Mouse (Mus musculus) adrenal gland, adult 2 months (tissue): Measurements from ENCODE around the gene Mypn. TPM values are rescaled to one million over a fixed set of nuclear protein-coding genes. Genes with fewer than 3 reads are reported as not detected.

ENCODE experiments used
- DNase-seq: peaks from one replicate; pipeline ENCODE4 v3.0.0; 2021
- long read RNA-seq: library from polyadenylated mRNA; stranded (forward); transcript quantifications from one replicate; pipeline ENCODE4 v2.0.0, GENCODE M21; 2021
- polyA plus RNA-seq: library from polyadenylated mRNA; depleted of rRNA; stranded (reverse); fragments of >200 nt; gene quantifications from 2 replicates; pipeline ENCODE4 v1.2.3, GENCODE M21; 2012; rRNA removed
- total RNA-seq, 2 experiments: library from RNA; stranded (reverse); gene quantifications; 2 replicates each; pipeline ENCODE4 v1.2.3; 2021

The Mypn gene
- total RNA-seq (1 to 10 TPM in 1 of 2 experiments, under 1 TPM in 1; 0.31 to 1.1 TPM), polyA plus RNA-seq (0.02 and 0.07 TPM in 2 replicates)
- long read RNA-seq, partial matches to known transcripts, result 0 of 1 reads
- long read RNA-seq, other reads (novel, unspliced or antisense), result 1 of 1 reads

DNA sequence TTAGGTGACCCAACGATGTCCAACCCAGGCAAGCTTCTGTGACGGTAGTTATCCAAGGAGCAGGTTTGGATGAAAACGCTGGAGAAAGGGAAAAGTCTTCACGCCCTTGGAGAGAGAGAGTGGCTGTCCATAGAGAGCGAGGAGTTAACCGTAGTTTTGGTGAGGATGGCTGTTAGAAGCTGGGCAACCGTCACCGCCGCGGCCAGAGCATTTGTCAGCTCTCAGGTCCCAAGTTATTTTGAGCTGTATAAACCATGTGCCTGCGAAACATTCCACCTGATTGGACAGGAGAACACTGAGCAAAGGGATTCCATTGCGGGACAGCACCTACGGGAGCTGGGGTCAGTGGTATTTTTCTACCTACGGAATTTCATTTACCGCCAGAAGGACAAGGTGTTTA is at the start of gene Mypn:
Gene Mypn (minus strand): TSS at position 225 of the 400 bp plus-strand sequence.
- DNase-seq, result no peak

DNA sequence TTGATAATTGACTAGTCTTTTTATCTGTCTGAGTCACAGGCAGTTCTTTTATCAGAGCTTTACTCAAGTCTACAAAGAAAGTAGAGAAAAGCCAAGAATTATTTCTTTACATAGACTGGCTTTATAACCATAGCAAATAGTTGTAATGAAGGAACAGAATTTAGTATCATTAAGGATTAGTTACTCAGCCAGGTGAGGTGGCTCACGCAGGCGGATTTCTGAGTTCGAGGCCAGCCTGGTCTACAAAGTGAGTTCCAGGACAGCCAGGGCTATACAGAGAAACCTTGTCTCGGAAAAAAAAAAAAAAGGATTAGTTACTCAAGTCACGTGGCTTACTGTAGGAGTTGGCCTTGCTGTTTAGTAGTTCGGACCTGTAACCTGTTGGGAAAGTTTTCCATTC is 44.7 kb upstream of the Mypn start:
- no peak for DNase-seq

DNA sequence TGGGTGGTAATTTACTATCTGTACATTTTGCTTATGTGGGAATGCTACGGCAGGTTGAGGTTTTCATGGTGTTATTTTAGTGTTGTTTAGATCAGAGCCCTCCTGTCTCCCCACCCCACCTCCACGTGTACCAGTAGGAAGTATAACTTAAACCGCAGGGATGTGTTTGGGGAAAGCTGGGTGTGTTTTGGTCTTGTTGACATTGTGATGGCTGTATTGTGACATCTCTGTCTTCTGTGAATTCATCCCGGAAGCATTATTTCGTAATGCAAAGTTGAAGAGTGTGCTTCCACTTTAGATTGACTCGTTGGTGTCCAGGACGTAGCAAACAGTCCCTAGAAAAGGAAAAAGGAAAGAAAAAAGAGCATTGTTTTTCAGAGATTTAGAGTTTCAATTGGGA is 43.7 kb upstream of the Mypn start:
- no peak for DNase-seq

DNA sequence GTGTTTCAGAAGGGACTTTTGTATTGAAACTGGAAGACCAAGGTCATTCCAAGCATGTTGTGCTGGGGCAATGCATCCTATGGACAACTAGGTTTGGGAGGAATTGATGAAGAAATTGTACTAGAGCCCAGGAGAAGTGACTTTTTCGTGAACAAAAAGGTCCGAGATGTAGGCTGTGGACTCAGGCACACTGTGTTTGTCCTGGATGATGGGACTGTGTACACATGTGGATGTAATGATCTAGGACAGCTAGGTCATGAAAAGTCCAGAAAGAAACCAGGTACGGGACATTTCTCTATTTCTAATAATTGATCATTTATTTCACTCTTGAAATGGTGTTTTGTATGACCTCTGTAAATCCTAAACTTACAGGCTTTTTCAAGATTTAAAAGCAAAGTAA is 42.1 kb upstream of the Mypn start:
- no peak for DNase-seq

DNA sequence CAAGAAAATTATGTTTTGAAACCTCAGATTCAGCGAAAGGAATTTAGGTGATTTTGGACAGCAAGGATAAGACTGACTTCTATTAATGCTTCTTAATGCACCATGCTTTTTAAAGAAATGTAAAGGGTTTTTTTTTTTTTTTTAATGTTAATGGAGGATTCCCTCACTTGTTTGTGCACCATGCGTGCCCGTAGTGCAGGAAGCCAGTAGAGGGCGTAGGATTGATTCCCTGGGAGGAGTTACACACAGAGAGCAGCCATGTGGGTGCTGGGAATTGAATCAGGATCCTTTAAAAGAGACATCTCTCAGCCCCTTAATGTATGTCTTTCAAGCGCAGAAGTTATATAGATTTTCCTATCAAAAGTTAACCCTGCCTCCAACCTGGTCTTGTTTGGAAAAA is 41.0 kb upstream of the Mypn start:
- peak; percentile 41 for DNase-seq

DNA sequence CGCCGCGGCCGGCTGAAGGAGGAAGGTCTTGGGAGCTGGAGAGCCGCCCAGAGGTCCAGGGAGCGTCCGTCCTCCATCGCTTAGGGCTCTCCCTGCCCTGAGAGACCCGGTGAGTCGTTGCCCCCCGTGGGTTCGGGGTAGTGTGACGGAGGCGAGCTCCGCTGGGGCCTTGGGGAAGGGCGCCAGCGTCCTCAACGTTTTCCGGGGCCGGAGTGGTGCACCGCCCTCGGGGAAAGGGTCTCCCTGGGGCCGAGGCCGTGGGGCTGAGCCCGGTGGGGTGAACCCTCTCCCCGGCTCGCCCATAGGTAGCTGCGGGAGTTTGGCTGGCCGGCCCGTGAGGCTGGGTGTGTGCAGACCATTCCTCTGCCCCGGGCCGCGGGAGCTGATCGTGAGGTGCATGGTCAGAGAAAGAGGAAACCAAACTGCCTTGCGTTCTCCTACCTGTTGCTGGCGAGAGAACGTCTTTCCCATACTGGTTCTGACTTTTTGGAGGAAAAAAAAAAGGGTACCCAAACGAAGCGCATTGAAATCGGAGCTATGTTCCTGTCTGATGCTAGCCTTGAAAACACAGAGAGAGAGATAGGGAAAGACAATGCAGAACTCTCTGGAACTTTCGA is 40.4 kb upstream of the Mypn start:
- no peak for DNase-seq

DNA sequence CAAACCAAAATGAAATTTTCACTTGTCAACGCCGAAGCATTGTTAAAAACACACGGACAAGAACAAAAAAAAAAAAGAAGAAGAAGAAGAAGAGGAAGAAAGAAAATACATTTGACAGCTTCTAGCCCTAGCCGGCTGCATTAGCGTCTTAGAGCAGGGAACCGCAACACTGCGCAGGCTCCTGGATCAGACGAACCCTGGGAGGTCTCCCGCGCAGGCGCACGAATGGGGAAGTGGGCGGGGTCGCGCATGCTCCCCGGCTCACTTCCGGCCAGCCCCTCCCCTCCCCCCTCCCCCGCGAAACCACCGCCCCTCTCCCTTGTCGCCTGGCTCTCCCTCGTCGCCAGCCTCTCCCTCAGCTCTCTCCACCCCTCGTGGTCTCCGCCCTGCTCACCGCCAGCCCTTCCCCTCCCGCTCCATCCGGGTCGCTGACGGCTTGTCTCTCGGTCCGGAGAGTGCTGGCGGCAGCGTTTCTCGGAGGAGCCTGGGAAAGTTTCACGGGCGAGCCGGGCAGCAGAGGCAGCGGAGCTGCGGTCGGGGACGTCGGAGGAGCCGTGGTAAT is 39.8 kb upstream of the Mypn start, which contains the start of gene Herc4:
Gene Herc4 (plus strand): TSS at position 318 of the 562 bp plus-strand sequence.
- DNase-seq, result peak; percentile 98

DNA sequence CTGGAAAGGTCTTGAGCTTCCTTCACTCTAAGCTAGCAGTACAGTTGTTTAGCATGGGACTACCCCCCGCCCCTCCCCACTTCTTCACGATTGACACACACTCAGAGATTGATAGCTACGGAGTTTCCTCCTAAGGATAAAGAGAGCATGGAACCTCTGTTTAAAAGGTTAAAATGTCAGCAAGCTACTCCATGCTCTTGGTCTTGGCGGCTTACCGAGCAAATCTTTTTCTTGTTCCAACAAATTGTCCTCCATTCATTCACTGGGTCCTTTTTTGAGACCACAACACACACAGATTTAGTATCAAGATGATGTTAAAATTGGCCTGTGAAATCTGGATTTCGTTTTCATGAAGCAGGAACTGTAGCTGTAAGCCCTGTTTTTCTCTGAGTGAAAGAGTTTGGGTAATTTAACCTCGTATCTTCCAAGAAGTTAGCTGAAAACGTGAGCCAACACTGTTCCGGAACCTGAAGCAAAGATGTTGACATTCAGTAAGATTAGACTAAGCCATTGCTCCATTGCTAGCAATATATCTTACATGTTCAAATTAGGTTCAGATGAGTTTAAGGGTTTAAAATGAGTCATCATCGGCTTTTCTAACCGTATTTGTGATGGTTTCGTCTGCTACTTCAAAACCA is 39.2 kb upstream of the Mypn start:
- no peak for DNase-seq

DNA sequence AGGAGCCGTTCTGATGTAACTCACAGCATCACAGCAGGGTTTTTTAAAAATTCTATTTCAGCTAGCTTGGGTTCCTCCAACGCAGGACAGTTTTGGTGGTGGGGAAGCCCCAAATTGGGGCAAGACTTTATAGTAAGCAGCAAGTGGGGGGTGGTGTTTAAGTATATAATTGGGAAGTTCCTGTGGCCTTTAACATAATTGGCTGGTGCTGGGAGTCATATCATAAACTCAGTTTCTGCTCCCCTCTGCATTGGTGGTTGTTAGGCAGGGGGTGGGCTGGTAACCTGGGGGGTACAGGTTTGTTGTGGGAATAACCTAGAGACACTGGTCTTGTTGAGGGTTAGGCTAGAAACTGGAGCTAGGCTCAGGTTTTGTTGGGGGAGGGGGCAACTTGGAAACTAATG is 37.1 kb upstream of the Mypn start:
- no peak for DNase-seq

DNA sequence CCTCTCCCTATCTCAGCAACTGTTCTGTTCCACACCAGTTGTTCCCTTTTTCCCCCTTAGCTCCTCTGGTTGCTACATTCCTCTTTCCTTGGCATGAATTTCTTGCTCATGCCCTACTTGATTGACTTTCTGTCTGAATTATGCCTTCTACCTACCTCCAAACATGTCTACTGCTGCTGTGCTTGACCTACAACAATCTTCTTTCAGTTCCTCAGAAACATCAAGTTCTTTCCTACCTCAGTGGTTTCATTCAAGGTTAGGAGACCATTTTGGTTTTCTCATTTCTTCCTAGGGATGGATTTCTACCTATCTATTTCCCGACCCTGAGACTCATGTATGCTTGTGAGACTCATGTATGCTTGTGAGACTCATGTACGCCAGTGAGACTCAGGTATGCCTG is 36.1 kb upstream of the Mypn start:
- DNase-seq, result no peak

DNA sequence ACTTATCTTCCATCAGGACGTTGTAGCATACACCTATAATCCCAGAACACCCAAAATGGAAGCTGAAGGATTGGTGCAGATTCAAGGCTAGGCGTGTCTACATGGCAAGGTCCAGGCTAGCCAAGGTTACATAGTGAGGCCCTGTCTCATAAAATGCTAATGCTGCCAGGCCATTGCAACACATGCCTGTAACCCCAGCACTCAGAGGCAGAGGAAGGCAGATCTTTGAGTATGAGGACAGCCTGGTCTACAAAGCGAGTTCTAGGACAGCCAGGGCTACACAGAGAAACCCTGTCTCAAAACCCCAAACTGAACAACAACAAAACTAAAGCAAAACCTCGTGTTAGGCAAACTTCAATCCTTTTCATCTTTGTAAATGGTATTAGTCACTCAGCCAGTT is 34.3 kb upstream of the Mypn start:
- DNase-seq, result peak; percentile 80

DNA sequence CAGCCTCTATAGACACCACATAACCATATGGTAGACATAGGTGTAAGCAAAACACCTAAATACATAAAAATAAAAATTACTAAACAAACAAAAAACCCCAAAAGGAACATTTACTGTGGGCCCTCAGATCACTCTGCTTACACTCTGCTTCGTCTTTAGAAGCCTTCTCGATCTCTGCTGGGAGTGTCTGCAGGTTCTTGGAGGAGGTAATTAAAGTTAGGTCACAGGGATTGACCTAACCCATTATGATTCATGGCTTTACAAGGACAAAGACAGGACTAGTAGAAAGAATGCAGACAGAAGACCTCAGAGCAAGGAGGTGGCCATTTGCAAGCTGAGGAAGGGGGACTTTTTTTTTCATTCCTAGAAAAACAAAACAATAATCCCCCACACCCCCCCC is 33.5 kb upstream of the Mypn start:
- DNase-seq, result no peak

DNA sequence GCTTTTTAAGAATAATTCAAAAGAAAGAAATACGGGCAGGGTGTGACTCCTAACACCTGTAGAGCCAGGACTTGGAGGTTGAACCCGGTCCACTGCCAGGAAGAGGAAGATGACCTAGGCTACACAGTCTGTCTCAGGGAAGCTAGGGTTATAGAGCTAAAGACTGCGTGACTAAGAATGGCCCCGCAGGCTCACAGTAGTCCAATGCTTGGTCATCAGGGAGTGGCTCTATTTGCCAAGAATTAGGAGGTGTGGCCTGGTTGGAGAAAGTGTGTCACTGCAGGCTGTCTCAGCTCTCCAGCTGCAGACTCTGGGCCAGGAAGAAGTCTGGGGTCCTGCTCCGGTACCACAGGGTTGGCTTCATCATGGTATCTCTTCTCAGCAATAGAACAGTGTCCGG is 32.9 kb upstream of the Mypn start:
- DNase-seq, result peak; percentile 60

DNA sequence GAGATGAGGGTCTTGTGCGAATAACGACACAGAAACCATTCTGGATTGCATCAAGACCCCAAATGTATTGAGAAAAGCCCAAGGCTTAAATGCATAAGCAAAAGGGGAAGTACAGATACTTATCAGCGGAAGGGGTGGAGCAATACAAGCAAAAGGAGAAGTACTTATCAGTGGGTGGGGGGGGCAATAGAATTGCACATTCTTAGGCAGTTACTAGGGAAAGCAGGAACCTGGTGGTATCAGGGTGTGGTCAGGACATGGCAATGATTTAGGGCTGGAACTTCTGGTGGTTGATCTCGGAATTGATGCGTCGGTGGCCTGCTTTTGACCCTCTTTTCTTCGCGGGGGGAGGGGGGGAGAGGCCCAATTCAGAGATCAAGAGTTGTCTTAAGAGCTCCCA is 32.1 kb upstream of the Mypn start:
- no peak for DNase-seq

DNA sequence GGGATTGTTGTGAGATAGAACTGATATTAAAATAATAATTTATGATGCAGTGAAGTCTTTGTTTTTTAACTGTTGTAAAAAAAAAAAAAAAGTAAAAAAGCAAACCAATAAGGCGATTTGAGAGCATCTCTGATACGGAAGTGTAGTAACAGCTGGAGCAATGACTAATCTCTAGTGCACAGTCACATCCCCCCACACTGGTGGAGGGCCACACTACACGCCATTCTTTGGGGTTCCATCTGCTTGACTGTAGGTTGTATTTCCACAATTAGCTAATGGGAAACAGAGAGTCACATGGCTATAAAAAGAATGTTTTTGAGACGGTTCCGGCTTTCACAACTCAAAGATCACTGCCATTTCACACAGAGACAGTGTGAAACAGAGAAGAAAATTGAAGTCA is 30.4 kb upstream of the Mypn start:
- DNase-seq, result no peak

DNA sequence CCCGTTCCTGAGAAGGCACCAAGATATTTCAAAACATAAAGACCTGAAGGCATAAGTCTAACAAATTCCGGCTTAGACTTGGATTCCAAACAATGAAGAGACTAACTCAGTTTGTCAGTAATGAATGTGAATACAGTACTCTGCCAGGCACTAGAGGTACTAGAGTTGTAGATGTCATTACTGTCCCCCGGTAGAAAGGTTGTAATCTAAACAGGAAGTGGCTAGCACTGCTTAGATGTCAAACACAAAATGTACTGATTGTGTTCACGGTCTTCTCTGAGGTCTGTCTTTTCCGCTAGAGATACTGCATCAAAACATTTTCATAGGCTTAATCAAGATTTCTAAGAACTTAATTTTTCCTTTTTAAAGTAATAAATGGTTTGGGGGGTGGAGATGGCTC is 27.9 kb upstream of the Mypn start:
- DNase-seq, result no peak

DNA sequence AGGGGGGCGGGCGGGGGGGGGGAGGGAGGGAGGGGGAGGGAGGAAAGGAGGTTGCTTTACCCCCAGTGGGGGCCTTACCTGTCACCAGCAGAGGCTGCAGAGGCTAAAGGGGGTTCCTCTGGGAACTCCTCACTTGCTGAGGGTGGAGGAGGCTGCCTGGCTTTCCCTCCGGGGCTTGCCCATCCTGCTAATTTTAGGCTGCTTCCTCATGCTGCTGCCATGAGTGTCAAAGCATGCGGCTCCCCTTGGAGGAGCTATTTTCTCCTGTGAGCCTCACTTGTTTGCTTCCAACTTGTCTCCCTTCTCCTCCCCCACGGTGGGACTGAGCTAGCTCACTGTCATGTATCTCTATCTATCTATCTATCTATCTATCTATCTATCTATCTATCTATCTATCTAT is 27.1 kb upstream of the Mypn start:
- DNase-seq, result no peak

DNA sequence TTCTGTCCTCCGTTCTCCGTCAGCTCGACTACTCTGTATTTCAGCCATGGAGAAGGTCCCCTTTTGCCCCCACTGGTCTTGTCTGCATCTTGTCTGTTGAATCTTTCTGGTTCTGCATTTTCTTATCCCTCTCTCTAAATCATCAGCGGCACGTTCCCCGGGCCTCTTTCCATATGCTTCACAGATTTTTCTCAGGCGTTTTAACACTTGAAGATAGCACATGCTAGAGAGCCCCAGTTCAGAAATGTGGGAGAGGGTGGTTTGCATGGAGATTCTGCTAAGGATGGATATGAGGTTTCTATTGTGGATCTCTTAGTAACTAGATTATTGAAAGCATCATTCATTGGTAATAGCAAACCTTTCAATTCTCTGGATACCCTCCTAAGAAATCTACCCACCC is 26.5 kb upstream of the Mypn start:
- no peak for DNase-seq

DNA sequence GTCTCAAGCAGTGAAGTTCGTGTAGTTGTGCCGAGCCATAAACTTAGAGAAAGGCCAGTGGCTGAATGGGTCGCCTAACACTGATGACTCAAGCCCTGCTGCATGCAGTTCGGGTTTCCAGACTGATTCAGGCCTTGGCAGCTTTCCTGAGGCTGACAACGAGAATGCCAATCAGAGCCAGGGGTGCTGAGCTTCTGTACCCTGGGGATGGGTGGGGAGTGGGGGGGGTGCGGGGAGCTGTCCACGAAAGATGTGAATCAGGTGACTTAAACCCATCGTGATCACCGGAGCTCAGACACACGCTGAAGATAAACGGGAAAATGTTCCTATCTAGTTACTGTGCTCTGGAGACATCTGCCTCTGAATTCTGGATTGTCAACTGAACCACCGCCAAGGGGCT is 20.6 kb upstream of the Mypn start:
- DNase-seq, result peak; percentile 87

DNA sequence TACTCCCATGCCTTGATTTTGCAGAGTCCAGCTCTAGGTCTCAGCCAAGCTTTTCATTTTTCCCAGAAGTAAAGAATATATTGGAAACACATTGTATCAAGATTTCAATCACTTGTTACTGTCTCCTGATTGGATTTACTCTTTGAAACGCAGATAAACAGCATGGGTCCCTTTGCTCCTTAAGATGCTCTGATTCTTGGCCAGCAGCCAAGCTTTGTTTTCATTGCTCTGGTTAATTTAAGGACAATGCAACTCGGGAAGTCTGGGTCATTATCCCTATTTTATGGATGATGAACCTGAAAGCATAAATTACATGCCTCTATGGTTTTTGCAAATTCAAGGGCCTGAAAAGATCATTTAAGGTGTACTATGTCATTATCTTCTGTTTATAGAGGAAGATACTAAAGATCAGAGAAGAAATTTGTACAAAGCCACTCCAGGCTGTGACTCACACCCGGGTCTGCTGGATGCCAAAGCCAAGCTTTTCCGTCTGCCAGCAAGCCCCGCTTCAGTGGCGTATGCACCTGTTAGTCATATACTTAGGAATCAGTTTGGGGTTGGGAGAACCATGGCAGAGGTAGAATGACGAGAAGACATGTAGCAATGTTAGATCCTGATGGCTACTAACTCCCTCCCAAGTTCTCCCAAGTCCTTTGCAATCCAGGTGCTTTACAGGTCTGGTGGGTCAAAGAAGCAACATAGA is 17.5 kb upstream of the Mypn start:
- peak; percentile 74 for DNase-seq

DNA sequence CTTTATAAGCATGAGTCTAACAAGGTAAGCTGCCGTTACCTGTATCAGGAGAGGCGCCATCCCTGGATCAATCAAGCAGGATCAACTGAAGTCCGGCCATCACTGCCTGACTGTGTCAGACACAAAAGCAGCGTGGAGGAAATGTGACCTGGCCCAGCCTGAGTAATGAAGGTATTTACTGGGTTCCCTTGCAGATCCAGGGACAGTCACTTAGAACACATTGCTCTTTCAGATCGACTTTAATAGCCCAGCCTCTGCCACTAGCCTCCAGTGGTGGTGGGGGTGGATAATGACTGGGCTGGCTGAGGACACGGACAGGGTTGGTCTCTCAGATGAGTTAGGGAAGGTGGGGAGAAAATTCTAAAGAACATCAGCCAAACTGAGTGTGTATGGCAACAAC is 5.1 kb upstream of the Mypn start:
- DNase-seq, result no peak

DNA sequence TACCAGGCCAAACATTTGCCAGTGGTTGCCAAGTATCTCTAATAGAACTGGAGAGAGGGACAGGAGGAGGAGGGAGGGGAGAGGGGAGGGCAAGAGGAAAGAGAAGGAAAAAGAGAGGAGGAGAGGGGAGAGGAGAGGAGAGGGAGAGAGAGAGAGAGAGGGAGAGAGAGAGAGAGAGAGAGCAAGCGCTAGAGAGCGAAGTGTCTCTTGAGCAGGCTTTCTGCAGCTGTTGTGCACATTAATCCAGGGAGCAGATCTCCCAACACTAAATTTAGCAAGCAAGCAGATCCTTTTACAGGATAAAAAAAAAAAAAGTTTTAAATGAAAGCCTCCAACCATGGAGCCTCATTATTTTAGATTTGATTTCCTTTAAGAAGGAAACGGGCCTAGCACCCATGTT is 750 bp downstream of the Mypn start:
- no peak for DNase-seq

DNA sequence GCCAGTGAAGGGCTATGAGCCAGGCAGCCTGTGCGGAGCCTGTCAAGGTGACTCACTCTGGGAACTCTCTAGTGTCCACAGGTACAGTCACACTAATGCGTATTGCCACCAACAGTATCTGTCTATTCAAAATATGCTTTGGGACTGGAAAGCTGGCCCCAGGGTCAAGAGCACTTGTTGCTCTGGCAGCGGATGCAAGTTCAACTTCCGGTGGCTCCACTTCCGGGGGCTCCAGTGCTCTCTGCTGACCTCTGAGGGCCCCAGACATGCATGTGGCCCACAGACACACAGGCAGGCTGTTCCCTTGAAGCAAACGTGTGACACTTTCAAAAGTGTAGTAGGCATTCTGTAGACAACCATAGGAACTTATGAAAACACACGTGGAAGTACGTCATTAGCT is 2.2 kb downstream of the Mypn start:
- no peak for DNase-seq
